Mouse (Mus musculus) bone marrow macrophage, adult 2 months (primary cell): ENCODE results near the gene Foxr1. TPM values are rescaled to one million over a fixed set of nuclear protein-coding genes. Genes with fewer than 3 reads are reported as not detected.
A peak's percentile ranks its signal among the peaks of the same experiment; 100 is the strongest.
"Not testable (repeated sequence)": the region's sequence is repeated elsewhere in the genome, so short reads cannot be mapped to it uniquely, and the experiment has no call there.

Experiments
- H3K27ac ChIP-seq: 2 replicates; pipeline ENCODE4 v1.5.1; 2012; ENCODE audit warnings: low read depth, low read length; ENCODE audit not compliant: insufficient read depth
- H3K4me1 ChIP-seq: 2 replicates; pipeline ENCODE4 v1.6.1; 2012; ENCODE audit warnings: low read length; ENCODE audit not compliant: control insufficient read depth, insufficient read depth
- H3K4me3 ChIP-seq: 2 replicates; pipeline ENCODE4 v1.5.1; 2012; ENCODE audit warnings: mild to moderate bottlenecking, low read length, moderate library complexity; ENCODE audit not compliant: insufficient read depth
- CTCF ChIP-seq: IDR thresholded peaks from 2 replicates; pipeline ENCODE4 v1.5.1; 2012; ENCODE audit warnings: low read depth, mild to moderate bottlenecking, low read length, moderate library complexity
- POLR2A ChIP-seq: IDR thresholded peaks from 2 replicates; pipeline ENCODE4 v1.6.1; 2012; ENCODE audit warnings: mild to moderate bottlenecking, low read depth, low read length, borderline replicate concordance
- polyA plus RNA-seq: library from polyadenylated mRNA; stranded (reverse); fragments of >200 nt; gene quantifications from 2 replicates; pipeline ENCODE4 v1.2.4, GENCODE M21; 2012; ENCODE audit not compliant: missing spikeins, insufficient read depth, insufficient read length

Foxr1 gene
- polyA plus RNA-seq, 1 experiment: not detected

DNA sequence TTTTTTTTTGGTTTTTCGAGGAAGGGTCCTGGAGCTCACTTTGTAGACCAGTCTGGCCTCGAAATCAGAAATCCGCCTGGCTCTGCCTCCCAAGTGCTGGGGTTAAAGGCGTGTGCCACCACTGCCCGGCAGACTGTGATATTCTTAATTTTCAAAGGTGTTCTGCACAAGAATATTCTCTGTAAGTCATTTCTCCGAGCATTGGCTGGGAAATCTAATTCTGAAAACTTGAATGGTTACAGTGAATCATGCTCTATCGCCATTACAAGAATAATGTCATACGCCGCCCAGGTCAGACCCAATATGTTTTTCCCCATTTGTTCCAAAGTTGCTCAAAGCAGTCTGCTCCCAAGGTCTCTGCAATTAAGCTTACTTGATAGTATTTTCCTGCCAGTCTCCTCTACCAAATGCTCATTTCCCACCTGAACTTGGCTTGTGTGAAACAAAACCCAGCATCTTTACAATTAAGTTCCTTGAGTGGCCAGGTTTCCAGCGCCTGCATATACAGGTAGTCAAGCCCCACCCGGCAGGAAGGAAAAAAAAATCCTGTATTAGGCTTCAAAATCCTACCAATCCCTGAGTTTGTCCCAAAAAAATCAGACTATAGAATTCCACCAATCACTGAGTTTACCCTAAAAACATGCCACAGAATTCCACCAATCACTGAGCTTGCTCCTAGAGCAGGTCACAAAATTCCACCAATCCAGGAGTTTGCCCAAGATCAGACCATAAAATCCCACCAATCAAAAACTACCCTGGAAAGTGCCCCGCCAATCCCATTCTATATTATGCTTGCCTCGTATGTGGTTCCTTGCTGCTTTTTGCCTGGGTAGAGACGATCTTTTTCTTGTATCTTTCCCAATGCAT, 22.2 kb downstream of the Foxr1 start, which contains the start of gene Ccdc84:
TSS of gene Ccdc84 (minus strand) at position 51 of the 867 bp plus-strand sequence.
- Histone ChIP-seq H3K27ac (peak within 1 kb of the TSS; percentile 74), H3K4me1 (peaks cover 6% of the 10 kb centered on the region), H3K4me3 (peak within 1 kb of the TSS; percentile 92)
- no peak for TF ChIP-seq POLR2A

DNA sequence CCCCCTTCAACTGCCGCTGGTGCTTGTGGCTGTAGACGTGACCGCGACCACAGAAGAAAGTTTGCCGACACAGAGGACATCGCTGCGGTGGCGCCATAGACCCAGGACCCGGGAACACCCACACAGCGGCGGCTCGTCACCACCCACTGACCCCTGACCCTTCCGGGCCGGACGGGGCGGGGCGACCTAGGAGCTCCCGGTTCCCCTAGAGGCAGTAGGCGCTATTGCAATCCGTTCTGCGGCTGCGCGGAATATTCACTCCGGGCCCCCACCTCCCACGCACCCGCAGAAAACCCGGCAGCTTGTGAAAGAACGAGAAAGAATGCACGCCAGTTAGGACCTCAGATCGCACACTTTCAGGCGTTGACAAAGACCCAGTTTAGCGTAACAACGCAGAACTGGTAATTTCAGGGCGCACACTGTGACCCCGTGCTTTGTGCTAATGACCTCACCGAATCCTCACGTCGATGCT, 23.0 kb downstream of the Foxr1 start:
- peak overlapping the region; percentile 92 for H3K4me3 ChIP-seq
- H3K27ac ChIP-seq: peak overlapping the region; percentile 74
- no peak for TF ChIP-seq POLR2A
- TF ChIP-seq CTCF: no peak
- H3K4me1 ChIP-seq: peaks cover 6% of the 10 kb centered on the region

DNA sequence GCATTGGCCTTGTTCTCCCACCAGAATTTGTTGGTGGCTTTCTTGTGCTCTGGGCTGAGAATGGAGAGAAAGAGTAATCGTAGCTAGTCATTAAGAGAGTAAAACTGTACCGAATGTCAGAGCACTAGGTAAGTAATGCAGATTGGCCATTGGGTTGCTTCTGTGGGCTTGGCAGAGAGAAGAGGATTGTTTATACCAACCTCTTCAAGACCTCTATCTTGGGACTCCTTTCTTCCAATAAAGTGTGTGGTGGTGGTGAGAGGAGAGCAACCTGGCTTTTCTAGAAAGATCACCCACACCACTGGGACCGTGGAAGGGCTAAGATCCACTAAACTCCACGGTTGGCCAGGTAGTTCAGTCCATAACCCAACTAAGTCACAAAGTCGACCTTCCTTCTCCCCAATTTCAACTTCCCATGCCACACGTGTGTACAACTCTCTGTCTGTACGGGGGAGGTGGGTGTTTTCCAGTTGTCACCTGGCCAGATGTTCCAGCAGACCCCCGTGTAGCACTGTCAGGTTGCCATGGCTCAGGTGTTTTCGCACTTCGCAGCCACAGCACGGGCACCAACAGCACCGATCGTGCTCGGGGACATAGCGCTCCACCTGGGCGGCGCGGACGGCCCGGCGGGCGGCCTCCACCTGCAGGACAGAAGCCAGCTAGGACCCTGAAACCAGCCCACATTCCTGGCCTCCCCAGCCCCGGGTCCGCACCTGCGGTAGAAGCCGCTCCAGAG, 23.6 kb downstream of the Foxr1 start:
- H3K4me3 ChIP-seq: peak overlapping the region; percentile 92
- peaks cover 6% of the 10 kb centered on the region for H3K4me1 ChIP-seq
- TF ChIP-seq CTCF (no peak), POLR2A (no peak)
- H3K27ac ChIP-seq: no peak overlapping the region

DNA sequence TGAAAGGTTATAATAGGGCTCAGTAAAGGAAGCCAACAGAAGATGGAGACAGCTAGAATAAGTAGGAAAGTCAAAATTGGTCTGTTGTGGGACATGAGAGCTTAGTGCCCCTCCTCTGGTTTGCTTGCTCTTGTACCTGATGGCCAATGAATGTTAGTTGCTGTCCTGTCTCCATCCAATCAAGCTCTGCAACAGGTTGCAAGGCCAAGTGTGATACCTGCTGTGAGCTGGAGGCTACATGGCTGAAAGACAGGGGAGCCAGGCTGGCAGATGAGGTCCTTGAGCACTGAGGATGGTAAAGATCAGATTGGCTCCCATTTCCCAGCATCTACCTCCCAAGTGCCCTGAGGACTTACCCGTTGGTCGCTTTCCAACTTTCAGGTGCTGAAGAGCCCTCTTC, 28.2 kb downstream of the Foxr1 start:
- Histone ChIP-seq H3K4me3 (no peak overlapping the region), H3K4me1 (peaks cover 4% of the 10 kb centered on the region; the same call in 1 of the 2 replicates), H3K27ac (no peak overlapping the region)
- no peak for TF ChIP-seq POLR2A
- no peak for TF ChIP-seq CTCF

DNA sequence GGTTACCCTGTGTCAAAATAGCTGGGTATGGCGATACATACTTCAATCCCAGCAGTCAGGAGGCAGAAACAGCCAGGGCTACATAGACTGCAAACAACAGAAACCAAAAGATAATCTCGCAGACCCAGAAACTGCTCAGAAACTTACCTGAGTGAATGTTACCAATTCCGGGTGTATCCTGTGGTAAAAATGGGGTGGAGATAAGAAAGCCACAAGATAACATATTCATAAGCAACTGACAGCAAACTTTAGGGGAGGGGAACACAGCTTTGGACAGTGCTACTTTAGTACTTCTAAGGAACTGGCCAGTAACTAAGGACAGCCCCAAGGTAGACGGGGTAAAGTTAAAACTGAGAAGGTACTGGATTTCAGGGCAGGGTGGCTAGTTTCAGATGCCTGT, 28.6 kb downstream of the Foxr1 start:
- no peak overlapping the region for H3K27ac ChIP-seq

DNA sequence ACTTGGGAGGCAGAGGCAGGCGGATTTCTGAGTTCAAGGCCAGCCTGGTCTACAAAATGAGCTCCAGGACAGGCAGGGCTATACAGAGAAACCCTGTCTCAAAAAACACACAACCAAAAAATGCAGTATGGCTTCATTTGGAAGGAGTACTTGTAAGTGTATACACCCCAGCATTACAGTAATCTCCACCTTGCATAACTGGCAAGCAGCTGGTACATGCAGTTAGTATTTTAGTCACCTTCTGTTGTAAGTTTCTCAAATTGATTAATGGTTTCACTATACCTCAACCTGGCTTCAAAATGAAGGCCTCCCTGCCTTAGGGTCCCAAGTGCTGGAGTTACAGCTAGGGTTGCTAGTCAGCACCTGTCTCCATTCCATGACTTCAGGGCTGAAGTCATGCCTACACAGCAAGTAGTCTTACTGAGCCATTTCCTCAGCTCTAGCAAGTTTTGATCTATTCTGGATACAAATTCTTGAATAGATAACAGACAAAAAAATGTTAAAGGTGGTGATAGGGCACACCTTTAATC, 29.3 kb downstream of the Foxr1 start:
- peaks cover 4% of the 10 kb centered on the region; the same call in 1 of the 2 replicates for H3K4me1 ChIP-seq
- H3K4me3 ChIP-seq: no peak overlapping the region
- TF ChIP-seq CTCF: no peak
- no peak for TF ChIP-seq POLR2A
- H3K27ac ChIP-seq: no peak overlapping the region

More for the DNA sequence above, 28.6 kb downstream of the Foxr1 start:
- peaks cover 4% of the 10 kb centered on the region; the same call in 1 of the 2 replicates for H3K4me1 ChIP-seq
- TF ChIP-seq CTCF (no peak), POLR2A (no peak)
- H3K4me3 ChIP-seq: no peak overlapping the region

DNA sequence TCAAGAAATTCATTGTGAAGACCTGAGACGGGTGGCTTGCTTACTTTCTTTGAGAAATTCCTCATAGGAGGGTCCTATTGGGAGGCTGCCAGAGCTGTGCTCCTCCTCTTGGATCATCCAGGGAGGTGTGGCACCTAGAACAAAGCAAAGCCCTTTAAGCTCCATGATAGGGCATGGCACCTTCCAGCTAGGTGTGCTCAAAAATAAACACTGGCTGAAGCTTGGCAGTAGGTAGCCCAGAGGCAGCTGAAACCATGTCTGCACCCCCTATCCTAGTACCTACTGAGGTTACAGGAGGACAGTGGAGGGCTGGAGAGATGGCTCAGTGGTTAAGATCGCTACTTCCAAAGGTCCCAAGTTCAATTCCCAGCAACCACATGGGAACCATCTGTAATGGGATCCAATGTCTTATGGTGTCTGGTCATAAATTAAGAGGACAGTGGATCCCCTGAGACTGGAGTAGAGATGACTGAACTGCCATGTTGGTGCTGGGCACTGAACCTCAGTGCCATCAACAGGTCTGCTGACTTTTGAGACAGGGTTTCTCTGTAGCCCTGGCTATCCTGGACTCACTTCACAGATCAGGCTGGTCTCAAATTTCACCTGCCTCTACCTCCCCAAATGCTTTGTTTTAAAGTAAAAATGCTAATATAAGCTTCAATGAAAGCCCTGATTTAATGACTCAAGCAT, 30.1 kb downstream of the Foxr1 start:
- TF ChIP-seq POLR2A: no peak
- no peak for TF ChIP-seq CTCF
- no peak overlapping the region for H3K4me3 ChIP-seq
- H3K4me1 ChIP-seq: peaks cover 7% of the 10 kb centered on the region

DNA sequence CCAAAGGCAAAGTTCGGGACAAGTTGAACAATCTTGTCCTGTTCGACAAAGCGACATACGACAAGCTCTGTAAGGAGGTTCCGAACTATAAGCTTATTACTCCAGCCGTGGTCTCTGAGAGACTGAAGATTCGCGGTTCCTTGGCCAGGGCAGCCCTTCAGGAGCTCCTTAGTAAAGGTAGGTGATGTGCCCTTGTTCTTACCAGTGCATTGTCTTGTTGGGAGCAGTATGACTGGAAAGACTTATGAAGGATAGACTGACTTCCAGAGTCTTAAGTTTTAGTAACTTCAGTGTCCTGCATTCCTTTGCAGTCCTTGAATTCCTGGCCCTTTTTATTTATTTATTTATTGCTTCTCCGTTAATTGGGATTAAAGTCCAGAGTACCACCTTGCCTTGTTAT, 32.2 kb downstream of the Foxr1 start:
- peak overlapping the region; percentile 72; the same call in 1 of the 2 replicates for H3K27ac ChIP-seq
- peak overlapping the region; percentile 89 for H3K4me3 ChIP-seq
- H3K4me1 ChIP-seq: not testable (repeated sequence)

More for the DNA sequence above, 30.1 kb downstream of the Foxr1 start:
- no peak overlapping the region for H3K27ac ChIP-seq

DNA sequence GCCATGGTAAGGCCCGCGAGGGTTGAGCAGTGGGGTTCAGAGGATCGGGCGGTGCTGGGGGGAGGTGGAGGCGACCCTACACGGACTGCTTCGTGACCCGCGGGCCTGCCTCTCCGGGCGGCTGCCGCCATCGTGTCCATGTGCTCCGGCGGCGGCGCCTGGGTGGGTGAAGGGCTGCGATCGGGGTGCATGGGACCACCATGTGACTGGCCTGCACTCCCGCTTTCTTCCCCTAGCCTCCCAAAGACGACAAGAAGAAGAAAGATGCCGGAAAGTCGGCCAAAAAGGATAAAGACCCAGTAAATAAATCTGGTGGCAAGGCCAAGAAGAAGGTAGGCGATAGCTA, 33.2 kb downstream of the Foxr1 start:
- Histone ChIP-seq H3K4me3 (peak overlapping the region; percentile 89), H3K4me1 (peaks cover 7% of the 10 kb centered on the region), H3K27ac (peak overlapping the region; percentile 72)
- TF ChIP-seq CTCF: no peak
- TF ChIP-seq POLR2A: no peak
